Mouse (Mus musculus) gastrocnemius, postnatal 14 days (tissue): ENCODE results near the gene Zfp553. TPM values are rescaled to one million over a fixed set of nuclear protein-coding genes. Genes with fewer than 3 reads are reported as not detected.
A peak's percentile ranks its signal among the peaks of the same experiment; 100 is the strongest.

Experiments
- DNase-seq: peaks from one replicate; pipeline ENCODE4 v3.0.0; 2021; ENCODE audit warnings: mixed read lengths
- intact Hi-C: fragments of 180-260 bp; cut with DNase I; formaldehyde crosslinking; loops from one replicate; pipeline ENCODE4 v1.15.1; 2025; ENCODE audit warnings: low total_unique reads
- total RNA-seq, 2 experiments: library from RNA; stranded (reverse); gene quantifications; 2 replicates each; pipeline ENCODE4 v1.2.3; 2021

Gene Zfp553
- total RNA-seq, 2 experiments from 2014 or later, result 4.2 to 5.4 TPM

- DNase-seq, result peak; percentile 96
- intact Hi-C loops, result no loop called here
Measured at GRCm38 (mm10) chr7:127260309-127261111, 27.6 kb downstream of the Zfp553 start, which contains the start of gene Dctpp1. Dctpp1 (minus strand) TSS chr7:127260709.

GRCm38 (mm10) chr7:127262218-127262961, 29.5 kb downstream of the Zfp553 start:
- intact Hi-C loops, result no loop called here

GRCm38 (mm10) chr7:127263526-127263925, 30.7 kb downstream of the Zfp553 start:
- DNase-seq, result no peak
- intact Hi-C loops, result no loop called here

More at GRCm38 (mm10) chr7:127262218-127262961, 29.5 kb downstream of the Zfp553 start:
- DNase-seq, result no peak

GRCm38 (mm10) chr7:127270256-127270655, 37.4 kb downstream of the Zfp553 start:
- intact Hi-C loops, result no loop called here
- DNase-seq, result no peak

GRCm38 (mm10) chr7:127270666-127271065, 37.8 kb downstream of the Zfp553 start:
- DNase-seq, result no peak
- intact Hi-C loops, result no loop called here

GRCm38 (mm10) chr7:127271093-127271492, 38.2 kb downstream of the Zfp553 start:
- DNase-seq, result no peak

GRCm38 (mm10) chr7:127272566-127272965, 39.7 kb downstream of the Zfp553 start:
- intact Hi-C loops, result no loop called here

More at GRCm38 (mm10) chr7:127271093-127271492, 38.2 kb downstream of the Zfp553 start:
- intact Hi-C loops, result no loop called here

GRCm38 (mm10) chr7:127273118-127273923, 40.5 kb downstream of the Zfp553 start:
- intact Hi-C loops, result no loop called here
- DNase-seq, result peak; percentile 46

More at GRCm38 (mm10) chr7:127272566-127272965, 39.7 kb downstream of the Zfp553 start:
- no peak for DNase-seq

- intact Hi-C loops, result no loop called here
Measured at GRCm38 (mm10) chr7:127273925-127274789, 41.3 kb downstream of the Zfp553 start, which contains the start of gene Sephs2. Sephs2 (minus strand) TSS chr7:127274055.

GRCm38 (mm10) chr7:127276519-127276961, 43.7 kb downstream of the Zfp553 start:
- intact Hi-C loops, result no loop called here
- no peak for DNase-seq

More at GRCm38 (mm10) chr7:127273925-127274789, 41.3 kb downstream of the Zfp553 start, which contains the start of gene Sephs2:
- peak; percentile 87 for DNase-seq

- peak; percentile 34 for DNase-seq
- intact Hi-C loops, result no loop called here
Measured at GRCm38 (mm10) chr7:127278311-127278710, 45.5 kb downstream of the Zfp553 start.

- no peak for DNase-seq
- intact Hi-C loops, result no loop called here
Measured at GRCm38 (mm10) chr7:127280092-127280491, 47.2 kb downstream of the Zfp553 start.

- intact Hi-C loops, result no loop called here
- no peak for DNase-seq
Measured at GRCm38 (mm10) chr7:127281114-127281513, 48.3 kb downstream of the Zfp553 start.

GRCm38 (mm10) chr7:127282190-127282589, 49.3 kb downstream of the Zfp553 start:
- DNase-seq, result no peak
- intact Hi-C loops, result no loop called here

GRCm38 (mm10) chr7:127285154-127285553, 52.3 kb downstream of the Zfp553 start:
- intact Hi-C loops, result no loop called here
- no peak for DNase-seq
